Mouse (Mus musculus) midbrain, embryonic 15.5 days (tissue): Measurements from ENCODE around the gene Vpreb2. TPM values are rescaled to one million over a fixed set of nuclear protein-coding genes. Genes with fewer than 3 reads are reported as not detected.
"Not testable (repeated sequence)": the region's sequence is repeated elsewhere in the genome, so short reads cannot be mapped to it uniquely, and the experiment has no call there.

Source experiments
- ATAC-seq: fragments of 200-750 bp; cut with Nextera tagmentation; replicated peaks from 2 replicates; pipeline ENCODE4 v1.8.0; 2017; ENCODE audit warnings: moderate TSS enrichment
- H3K27ac ChIP-seq: fragments of 300-500 bp; sonication (generic); 2 replicates; pipeline ENCODE4 v1.5.1; 2015; ENCODE audit warnings: mild to moderate bottlenecking, inconsistent platforms
- H3K27me3 ChIP-seq: fragments of 300-500 bp; sonication (generic); replicated peaks from 2 replicates; pipeline ENCODE4 v1.6.1; 2015; ENCODE audit warnings: inconsistent platforms
- H3K36me3 ChIP-seq: fragments of 300-500 bp; sonication (generic); replicated peaks from 2 replicates; pipeline ENCODE4 v1.6.1; 2015; ENCODE audit warnings: inconsistent platforms
- H3K4me1 ChIP-seq: fragments of 300-500 bp; sonication (generic); 2 replicates; pipeline ENCODE4 v1.6.1; 2015; ENCODE audit warnings: inconsistent platforms
- H3K4me2 ChIP-seq: fragments of 300-500 bp; sonication (generic); 2 replicates; pipeline ENCODE4 v1.6.1; 2015; ENCODE audit warnings: inconsistent platforms, mild to moderate bottlenecking, moderate library complexity
- H3K4me3 ChIP-seq: fragments of 300-500 bp; sonication (generic); 2 replicates; pipeline ENCODE4 v1.5.1; 2015; ENCODE audit warnings: mild to moderate bottlenecking, inconsistent platforms
- H3K9ac ChIP-seq: fragments of 300-500 bp; sonication (generic); 2 replicates; pipeline ENCODE4 v1.6.1; 2015; ENCODE audit warnings: mild to moderate bottlenecking, inconsistent platforms
- H3K9me3 ChIP-seq: fragments of 300-500 bp; sonication (generic); 2 replicates; pipeline ENCODE4 v1.6.1; 2016; ENCODE audit warnings: inconsistent platforms
- WGBS: fragments of 180-500 bp; shearing (Covaris S2); methylation state at CpG from one replicate; pipeline ENCODE4 v1.1.7; 2015; ENCODE audit warnings: mixed read lengths; 5-methylcytosine and 5-hydroxymethylcytosine counted together
- polyA plus RNA-seq: library from polyadenylated mRNA; unstranded; fragments of >200 nt; fragmentation: Nextera tagmentation; extraction: Ambion mirVana; gene quantifications from 2 replicates; pipeline ENCODE4 v1.2.1, GENCODE M21; 2015

Vpreb2 gene
- polyA plus RNA-seq, 1 experiment from 2014 or later: not detected

DNA sequence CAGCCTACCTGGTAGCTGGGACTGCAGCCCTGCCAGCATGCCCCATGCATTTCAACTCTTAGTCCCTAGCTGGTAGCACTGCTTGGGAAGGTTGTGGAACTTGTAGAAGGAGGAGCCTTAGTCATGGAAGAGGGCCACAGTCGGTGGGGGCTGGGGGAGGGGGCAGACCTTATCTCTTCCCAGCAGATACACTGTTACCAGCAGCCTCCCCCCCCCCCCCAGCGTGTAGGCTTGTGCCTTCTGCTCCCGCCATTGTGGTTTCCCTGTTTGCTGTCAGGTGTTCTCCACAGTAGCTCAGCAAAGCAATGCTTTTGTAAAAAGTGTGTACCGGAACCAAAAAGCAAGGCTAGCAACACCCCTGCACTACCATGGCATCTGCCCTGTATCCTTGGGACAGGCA, 28.6 kb upstream of the Vpreb2 start:
- Histone ChIP-seq H3K4me2 (no peak overlapping the region), H3K36me3 (no peaks in the 10 kb centered on the region)
- 93% methylated on average over 3 of the region's 4 CpGs for WGBS

DNA sequence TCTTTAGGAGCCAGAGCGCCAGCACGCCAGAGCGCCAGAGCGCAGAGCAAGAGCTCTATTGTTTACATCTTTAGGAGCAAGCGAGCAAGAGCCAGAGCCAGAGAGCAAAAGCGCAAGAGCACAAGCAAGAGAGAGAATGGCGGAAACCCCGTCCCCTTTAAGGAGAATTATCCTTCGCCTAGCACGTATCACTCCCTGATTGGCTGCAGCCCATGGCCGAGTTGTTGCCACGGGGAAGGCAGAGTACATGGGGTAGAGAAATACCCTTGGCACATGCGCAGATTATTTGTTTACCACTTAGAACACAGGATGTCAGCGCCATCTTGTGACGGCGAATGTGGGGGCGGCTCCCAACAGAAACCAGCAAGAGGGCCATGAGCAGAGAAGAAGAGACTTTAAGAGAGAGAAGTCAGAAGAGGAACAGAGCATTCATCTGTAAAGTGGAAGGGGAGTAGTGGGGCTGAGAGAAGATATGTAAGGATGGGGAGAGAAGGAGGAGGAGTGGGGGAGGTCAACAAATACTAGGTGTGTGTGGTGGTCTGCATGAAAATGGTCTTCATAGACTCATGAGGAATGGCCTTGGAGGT, 24.1 kb upstream of the Vpreb2 start:
- not testable (repeated sequence) for H3K27me3 ChIP-seq, H3K9me3 ChIP-seq, H3K4me3 ChIP-seq, H3K4me1 ChIP-seq, H3K27ac ChIP-seq, ATAC-seq, H3K36me3 ChIP-seq, H3K9ac ChIP-seq, H3K4me2 ChIP-seq
- WGBS: 97% methylated on average over 17 of the region's 17 CpGs

More for the DNA sequence above, 28.6 kb upstream of the Vpreb2 start:
- H3K27ac ChIP-seq: no peak overlapping the region
- H3K9me3 ChIP-seq: no peaks in the 10 kb centered on the region
- ATAC-seq: no peak
- no peak overlapping the region for H3K9ac ChIP-seq
- no peaks in the 10 kb centered on the region for H3K27me3 ChIP-seq
- H3K4me3 ChIP-seq: no peak overlapping the region
- H3K4me1 ChIP-seq: peaks cover 19% of the 10 kb centered on the region

DNA sequence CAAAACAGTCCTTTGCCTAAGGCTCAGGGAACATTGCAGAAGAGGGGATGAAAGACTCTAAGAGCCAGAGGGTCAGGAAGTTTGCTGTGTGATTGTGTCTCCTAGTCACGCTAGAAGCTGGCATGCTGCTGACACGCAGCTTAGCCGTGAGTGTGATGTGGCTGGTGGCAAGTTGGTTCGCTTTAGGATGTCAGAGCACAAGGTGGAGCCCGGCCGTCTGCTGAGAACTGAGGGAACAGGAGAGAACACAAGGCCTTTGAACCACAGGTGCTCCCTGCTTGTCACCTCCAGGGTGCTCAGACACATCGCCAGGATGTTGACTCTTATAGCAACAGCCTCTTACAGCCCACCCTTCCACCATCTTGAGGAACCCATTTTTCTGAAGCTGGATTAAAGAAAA, 18.1 kb upstream of the Vpreb2 start:
- Histone ChIP-seq H3K4me1 (no peaks in the 10 kb centered on the region), H3K9ac (no peak overlapping the region), H3K36me3 (no peaks in the 10 kb centered on the region), H3K4me2 (no peak overlapping the region), H3K27ac (no peak overlapping the region), H3K9me3 (no peaks in the 10 kb centered on the region), H3K4me3 (no peak overlapping the region), H3K27me3 (no peaks in the 10 kb centered on the region)
- no peak for ATAC-seq
- 82% methylated on average over 7 of the region's 7 CpGs for WGBS

DNA sequence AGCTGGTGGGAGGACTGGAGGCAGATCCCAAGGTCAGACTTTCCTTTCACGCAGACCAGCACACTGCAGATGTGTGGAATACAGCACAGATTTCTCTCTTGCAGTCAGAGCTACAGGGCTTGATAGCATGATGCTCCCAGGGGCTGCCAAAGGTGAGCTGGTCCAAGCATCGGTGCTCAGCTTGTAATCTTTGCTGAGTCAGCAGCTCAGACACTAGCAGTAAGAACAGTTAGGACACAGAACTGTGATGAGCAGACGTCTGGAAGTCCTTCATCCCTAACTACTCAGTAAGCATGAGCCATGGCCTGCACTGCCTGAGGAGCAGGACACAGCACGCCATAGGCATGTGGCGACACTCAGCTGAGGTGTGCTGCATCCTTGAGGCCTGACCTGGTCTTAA, 8.4 kb upstream of the Vpreb2 start:
- no peak for ATAC-seq
- no peaks in the 10 kb centered on the region for H3K9me3 ChIP-seq
- WGBS: 78% methylated on average over 5 of the region's 5 CpGs
- no peak overlapping the region for H3K4me3 ChIP-seq
- H3K27me3 ChIP-seq: no peaks in the 10 kb centered on the region
- no peaks in the 10 kb centered on the region for H3K36me3 ChIP-seq
- H3K27ac ChIP-seq: no peak overlapping the region
- H3K9ac ChIP-seq: no peak overlapping the region
- H3K4me1 ChIP-seq: no peaks in the 10 kb centered on the region
- no peak overlapping the region for H3K4me2 ChIP-seq

DNA sequence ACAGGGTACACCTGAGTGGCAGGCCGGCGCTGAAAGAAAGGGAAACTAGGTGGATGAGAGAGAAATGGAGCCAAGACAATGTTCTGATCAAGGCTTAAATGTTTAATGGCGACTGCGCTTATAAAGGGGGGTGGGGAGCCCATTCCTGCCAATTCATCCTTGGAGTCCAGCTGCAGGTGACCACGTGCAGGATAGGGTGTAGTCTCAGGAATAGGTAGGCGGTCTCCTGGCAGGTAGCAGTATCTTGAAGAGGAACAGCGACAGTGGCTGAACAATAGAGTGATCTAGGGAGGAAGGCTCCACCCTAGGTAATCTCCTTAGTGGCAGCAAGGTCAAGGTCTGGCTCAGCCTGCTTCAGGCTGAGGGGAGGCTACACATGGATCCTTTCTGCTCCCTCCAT, 2.4 kb upstream of the Vpreb2 start:
- H3K27ac ChIP-seq, H3K4me2 ChIP-seq, H3K4me3 ChIP-seq, ATAC-seq, H3K9me3 ChIP-seq, H3K4me1 ChIP-seq, H3K9ac ChIP-seq, H3K36me3 ChIP-seq, H3K27me3 ChIP-seq: not testable (repeated sequence)
- WGBS: 70% methylated on average over 7 of the region's 7 CpGs

DNA sequence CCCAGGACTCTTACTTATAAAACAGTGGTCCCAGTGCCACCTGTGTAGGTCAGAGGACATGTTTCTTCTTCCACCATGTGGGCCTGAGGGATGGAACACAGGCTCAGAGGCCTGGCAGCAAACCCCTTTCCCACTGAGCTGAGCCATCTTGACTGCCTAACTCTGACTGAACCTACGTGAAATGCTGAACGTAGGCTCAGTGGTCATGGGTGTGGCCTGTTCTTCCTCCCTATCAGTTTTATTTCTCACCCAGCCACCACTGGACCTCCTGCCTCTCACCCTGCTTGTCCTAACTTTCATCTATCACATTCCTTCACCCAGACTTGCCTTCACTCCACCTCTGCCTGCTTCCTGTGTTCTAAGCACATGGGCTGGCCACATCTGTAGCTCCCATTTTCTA, 3.0 kb downstream of the Vpreb2 start:
- H3K27me3 ChIP-seq: no peaks in the 10 kb centered on the region
- H3K9ac ChIP-seq: no peak overlapping the region
- 86% methylated on average over 2 of the region's 2 CpGs for WGBS
- no peak for ATAC-seq
- H3K27ac ChIP-seq: no peak overlapping the region
- no peak overlapping the region for H3K4me2 ChIP-seq
- H3K4me3 ChIP-seq: no peak overlapping the region
- H3K4me1 ChIP-seq: no peaks in the 10 kb centered on the region
- H3K9me3 ChIP-seq: no peaks in the 10 kb centered on the region
- no peaks in the 10 kb centered on the region for H3K36me3 ChIP-seq

DNA sequence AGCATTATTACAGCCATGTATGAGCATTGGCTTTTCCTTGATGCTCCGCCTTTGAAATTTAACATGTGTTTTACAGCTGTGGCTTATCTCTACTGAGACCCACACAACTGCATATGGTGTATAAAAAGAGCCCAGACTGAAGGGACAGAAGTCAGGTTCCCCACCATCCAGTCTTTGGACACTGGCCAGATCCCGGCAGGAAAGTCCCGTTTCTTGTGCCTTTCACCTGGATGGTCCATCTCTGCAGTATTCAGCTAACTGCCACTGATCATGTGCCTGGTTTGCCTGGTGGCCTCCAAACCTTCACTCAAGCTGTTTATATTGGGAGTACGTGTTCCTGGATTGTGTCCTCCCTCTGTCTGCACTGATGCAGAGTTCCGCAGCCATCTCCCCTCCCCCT, 4.0 kb downstream of the Vpreb2 start:
- H3K4me2 ChIP-seq: no peak overlapping the region
- H3K9ac ChIP-seq: no peak overlapping the region
- H3K27ac ChIP-seq: no peak overlapping the region
- H3K4me1 ChIP-seq: no peaks in the 10 kb centered on the region
- ATAC-seq: no peak
- no peak overlapping the region for H3K4me3 ChIP-seq
- WGBS: 75% methylated on average over 5 of the region's 5 CpGs
- H3K9me3 ChIP-seq: no peaks in the 10 kb centered on the region
- no peaks in the 10 kb centered on the region for H3K36me3 ChIP-seq
- no peaks in the 10 kb centered on the region for H3K27me3 ChIP-seq

DNA sequence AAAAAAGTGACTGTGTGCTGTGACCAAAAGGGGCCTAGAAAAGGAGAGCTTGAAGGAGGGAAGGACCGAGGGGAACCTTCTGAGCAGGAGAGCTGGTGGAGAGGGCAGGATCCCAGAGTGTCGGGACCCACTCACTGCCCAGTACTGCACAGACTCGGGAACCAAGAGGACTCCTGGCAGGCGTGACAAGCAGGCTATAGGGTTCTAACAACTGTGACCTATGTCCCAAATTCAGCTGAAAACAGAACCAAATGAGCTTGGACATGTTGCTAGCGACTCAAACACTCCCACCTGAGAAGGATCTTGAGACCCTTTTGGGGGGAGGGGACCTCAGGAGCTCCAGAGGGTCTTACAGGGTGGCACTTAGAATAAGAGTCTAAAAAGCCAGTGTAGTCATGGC, 4.8 kb downstream of the Vpreb2 start:
- WGBS: 58% methylated on average over 5 of the region's 5 CpGs

DNA sequence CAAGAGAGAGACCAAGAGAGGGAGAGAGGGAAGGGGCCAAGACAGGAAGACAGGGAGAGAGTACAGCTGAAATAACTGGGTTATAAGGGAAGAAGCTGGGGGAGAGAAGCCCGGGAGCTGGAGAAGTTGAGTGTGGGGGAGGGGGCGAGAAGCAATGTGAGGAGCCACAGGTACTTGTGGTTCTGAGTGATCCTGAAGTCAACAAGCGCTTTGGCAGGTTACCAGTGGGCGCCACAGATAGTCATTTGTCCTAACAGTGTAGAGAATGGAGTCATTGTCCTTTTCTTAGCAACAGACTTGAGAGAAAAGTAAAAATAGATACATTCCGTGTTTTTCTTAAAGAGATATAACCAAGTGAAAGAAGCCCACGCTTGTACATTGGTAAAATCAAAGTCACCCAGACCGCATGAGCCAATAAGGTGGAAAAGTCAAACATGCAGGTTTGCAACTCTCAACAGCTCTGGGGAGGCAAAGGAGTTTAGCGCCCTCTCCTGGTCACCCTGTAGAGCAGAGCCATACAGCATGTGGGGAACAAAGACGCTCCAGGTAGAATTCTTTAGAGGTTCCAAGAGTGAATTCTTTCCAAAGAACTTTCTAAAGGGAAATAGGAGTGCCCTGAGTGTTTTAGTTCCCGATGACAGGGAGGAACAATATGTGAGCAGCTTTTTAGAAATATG, 6.4 kb downstream of the Vpreb2 start:
- Histone ChIP-seq H3K36me3 (no peaks in the 10 kb centered on the region), H3K4me2 (no peak overlapping the region), H3K9me3 (no peaks in the 10 kb centered on the region), H3K27me3 (no peaks in the 10 kb centered on the region), H3K9ac (no peak overlapping the region), H3K27ac (no peak overlapping the region), H3K4me1 (no peaks in the 10 kb centered on the region), H3K4me3 (no peak overlapping the region)
- no peak for ATAC-seq
- WGBS: 53% methylated on average over 10 of the region's 10 CpGs

More for the DNA sequence above, 4.8 kb downstream of the Vpreb2 start:
- Histone ChIP-seq H3K4me3 (no peak overlapping the region), H3K9ac (no peak overlapping the region), H3K27ac (no peak overlapping the region), H3K27me3 (no peaks in the 10 kb centered on the region), H3K9me3 (no peaks in the 10 kb centered on the region), H3K4me2 (no peak overlapping the region), H3K36me3 (no peaks in the 10 kb centered on the region), H3K4me1 (no peaks in the 10 kb centered on the region)
- ATAC-seq: no peak

DNA sequence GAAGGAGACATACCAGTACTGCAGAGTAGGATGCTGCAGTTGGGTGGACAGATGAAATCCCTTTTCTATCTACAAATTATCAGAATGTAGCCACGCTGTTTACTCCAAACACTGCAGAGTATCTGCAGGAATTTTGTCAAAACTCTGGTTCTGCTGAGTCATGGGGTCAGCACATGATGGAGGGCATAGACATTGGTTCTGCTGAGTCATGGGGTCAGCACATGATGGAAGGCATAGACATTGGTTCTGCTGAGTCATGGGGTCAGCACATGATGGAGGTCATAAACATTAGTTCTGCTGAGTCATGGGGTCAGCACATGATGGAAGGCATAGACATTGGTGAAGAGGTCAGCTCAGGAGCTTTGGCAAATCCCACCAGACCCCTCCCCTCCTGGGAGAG, 7.5 kb downstream of the Vpreb2 start:
- no peak overlapping the region for H3K4me3 ChIP-seq
- H3K9ac ChIP-seq: no peak overlapping the region
- WGBS: 79% methylated on average over 1 of the region's 1 CpGs
- no peaks in the 10 kb centered on the region for H3K36me3 ChIP-seq
- H3K27ac ChIP-seq: no peak overlapping the region
- no peak overlapping the region for H3K4me2 ChIP-seq
- no peak for ATAC-seq
- no peaks in the 10 kb centered on the region for H3K27me3 ChIP-seq
- H3K4me1 ChIP-seq: no peaks in the 10 kb centered on the region
- no peaks in the 10 kb centered on the region for H3K9me3 ChIP-seq

DNA sequence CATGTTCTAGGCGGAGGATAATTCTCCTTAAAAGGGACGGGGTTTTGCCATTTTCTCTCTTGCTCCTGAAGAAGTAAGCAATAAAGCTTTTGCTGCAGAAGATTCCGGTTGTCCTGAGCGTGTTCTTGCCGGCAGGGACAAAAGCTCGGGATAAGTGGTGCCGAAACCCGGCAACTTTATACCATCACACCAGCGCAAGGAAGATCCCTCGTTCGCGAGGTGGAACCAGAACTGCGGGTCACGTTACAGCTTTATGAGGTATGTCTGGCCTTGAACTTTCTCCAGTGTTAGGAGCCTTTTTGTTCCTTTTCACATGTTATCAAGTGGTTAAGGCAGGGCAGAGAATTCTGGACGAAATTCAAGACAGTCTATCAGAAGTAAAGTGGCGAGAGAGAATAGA, 12.1 kb downstream of the Vpreb2 start:
- WGBS: 95% methylated on average over 16 of the region's 16 CpGs
- ATAC-seq, H3K9me3 ChIP-seq, H3K27ac ChIP-seq, H3K9ac ChIP-seq, H3K4me2 ChIP-seq, H3K36me3 ChIP-seq, H3K4me3 ChIP-seq, H3K4me1 ChIP-seq, H3K27me3 ChIP-seq: not testable (repeated sequence)

DNA sequence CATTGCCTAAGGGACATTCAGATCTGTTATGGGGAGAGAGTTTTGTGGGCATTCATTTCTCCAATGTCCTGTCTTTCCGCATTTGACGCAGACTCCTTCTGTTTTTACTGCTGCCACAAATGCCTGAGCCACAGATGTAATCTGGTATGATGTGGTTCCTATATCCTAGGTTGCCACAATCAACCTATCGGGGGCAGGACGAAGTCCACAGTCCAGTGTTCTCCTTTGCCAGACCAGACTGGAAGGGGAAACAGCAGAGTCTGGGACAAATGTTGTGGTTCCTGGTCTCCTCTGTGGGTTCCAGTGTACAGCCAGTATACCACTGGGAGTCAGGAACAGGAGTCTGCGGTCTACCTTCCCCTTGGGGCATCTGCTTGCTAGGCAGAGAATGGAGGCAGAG, 19.4 kb downstream of the Vpreb2 start:
- H3K36me3 ChIP-seq: no peaks in the 10 kb centered on the region
- H3K27me3 ChIP-seq: no peaks in the 10 kb centered on the region
- no peak overlapping the region for H3K4me2 ChIP-seq
- no peaks in the 10 kb centered on the region for H3K9me3 ChIP-seq
- no peak overlapping the region for H3K4me3 ChIP-seq
- 95% methylated on average over 5 of the region's 5 CpGs for WGBS
- no peak overlapping the region for H3K27ac ChIP-seq
- no peaks in the 10 kb centered on the region for H3K4me1 ChIP-seq
- H3K9ac ChIP-seq: no peak overlapping the region
- ATAC-seq: no peak

DNA sequence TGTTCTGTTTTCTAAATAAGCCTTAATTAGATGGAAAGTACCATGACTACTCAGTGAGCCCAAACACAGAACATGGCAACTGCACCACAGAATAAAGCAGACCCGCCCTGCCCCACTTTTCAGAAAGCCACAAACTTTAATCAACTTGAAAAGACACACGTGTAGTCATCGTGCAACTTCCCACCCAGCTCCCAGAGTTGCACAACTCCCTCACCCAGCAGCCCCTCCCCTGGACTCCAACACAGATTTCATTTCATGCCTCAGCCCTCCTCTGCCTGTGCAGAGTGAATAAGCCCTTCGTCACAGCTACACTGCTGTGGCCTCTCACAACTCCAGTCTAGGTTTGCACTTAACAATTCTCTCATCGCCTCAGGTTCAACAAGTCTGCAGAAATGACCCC, 24.4 kb downstream of the Vpreb2 start:
- no peak overlapping the region for H3K4me2 ChIP-seq
- WGBS: 69% methylated on average over 5 of the region's 5 CpGs
- H3K9ac ChIP-seq: no peak overlapping the region
- no peaks in the 10 kb centered on the region for H3K4me1 ChIP-seq
- no peaks in the 10 kb centered on the region for H3K27me3 ChIP-seq
- H3K36me3 ChIP-seq: no peaks in the 10 kb centered on the region
- no peak overlapping the region for H3K4me3 ChIP-seq
- no peak overlapping the region for H3K27ac ChIP-seq
- ATAC-seq: no peak
- no peaks in the 10 kb centered on the region for H3K9me3 ChIP-seq
